Mouse (Mus musculus) frontal cortex, postnatal 25 days (tissue): ENCODE measurements around the gene Slc12a9.

Source experiments
- DNase-seq, 2 experiments: peaks; one replicate each; pipeline ENCODE4 v3.0.0; 2022; ENCODE audit warnings: low spot score in 2 of 2

Gene Slc12a9

DNA sequence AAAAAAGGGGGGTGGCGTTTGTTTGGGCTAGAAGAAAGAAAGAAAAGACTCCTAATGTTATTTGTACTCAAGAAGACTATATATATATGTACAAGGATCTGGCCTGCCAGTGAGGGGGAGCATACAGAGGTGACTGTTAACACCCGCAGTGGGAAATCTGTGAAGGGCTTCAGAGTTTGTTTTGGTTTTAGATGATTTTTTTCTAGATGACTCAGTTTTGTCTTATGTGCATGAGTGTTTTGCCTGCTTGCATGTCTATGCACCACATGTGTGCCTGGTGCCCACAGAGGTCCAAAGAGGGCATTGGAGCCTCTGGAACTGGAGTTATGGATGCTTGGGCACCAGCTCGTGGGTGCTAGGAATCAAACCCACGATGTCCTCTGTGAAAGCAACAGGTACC, 13.6 kb upstream of the Slc12a9 start:
- DNase-seq, result no peak

DNA sequence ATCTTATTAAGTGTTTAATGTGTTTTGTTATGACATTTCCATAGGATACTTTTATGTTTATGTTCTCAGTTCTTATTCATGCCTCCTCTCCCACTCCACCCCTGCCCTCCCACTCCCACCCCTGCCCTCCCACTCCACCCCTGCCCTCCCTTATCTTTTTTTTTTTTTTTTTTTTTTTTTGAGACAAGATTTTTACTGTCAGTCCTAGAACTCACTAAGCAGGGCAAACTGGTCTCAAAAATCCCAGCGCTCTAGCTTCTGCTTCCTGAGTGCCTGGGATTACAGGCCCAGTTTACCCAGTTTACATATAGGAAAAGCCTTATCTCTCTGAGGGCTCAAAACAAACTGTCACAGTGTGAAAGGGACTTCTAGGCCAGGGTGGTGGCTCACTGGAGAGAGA, 13.0 kb upstream of the Slc12a9 start:
- no peak for DNase-seq

DNA sequence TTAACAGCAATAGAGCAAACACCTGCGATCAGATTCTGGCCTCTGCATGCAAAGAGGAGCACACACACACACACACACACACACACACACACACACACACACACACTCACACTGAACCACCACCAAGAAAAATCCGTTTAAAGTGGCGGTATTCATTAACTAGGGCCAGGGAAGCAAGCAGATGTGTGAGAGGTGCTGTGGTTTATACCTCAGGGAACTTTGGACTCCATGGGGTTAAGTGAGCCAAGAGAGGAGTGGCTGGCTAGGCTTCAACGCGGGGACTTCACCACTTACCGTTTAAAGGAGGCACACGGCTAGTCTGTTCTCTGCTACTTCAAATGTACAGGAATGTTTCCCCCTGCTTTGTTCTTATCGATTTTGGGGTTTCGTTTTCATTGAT, 12.4 kb upstream of the Slc12a9 start:
- no peak for DNase-seq

DNA sequence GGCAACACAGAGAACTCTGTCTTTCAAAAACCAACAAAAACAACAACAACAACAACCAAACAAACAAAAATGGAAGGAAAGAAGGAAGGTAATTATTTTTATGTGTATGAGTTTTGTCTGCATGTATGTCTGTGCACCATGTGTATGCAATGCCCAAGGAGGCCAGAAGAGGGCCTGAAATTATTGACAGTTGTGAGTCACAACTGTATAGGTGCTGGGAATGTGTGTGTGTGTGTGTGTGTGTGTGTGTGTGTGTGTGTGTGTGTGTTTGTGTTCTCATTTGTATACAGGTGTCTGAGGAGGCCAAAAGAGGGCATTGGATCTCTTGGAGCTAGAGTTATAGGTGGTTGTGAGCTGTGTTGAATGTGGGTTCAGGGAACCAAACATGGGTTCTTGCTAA, 10.5 kb upstream of the Slc12a9 start:
- DNase-seq, result no peak

DNA sequence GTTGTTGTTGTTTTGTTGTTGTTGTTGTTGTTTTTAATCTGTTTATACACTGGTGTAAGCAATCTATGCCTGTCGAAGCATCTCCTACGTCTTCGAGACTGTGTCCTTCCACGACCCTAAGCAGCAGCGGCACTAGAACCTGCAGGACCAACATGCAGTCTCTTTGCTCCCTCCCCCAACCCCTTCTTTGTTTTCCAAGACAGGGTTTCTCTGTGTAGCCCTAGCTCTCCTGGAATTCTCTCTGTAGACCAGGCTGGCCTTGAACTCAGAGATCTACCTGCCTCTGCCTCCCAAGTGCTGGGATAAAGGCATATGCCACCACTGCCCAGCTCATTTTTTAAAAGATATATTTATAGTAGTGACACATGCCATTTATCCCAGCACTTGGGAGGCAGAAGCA, 10.0 kb upstream of the Slc12a9 start:
- no peak for DNase-seq

DNA sequence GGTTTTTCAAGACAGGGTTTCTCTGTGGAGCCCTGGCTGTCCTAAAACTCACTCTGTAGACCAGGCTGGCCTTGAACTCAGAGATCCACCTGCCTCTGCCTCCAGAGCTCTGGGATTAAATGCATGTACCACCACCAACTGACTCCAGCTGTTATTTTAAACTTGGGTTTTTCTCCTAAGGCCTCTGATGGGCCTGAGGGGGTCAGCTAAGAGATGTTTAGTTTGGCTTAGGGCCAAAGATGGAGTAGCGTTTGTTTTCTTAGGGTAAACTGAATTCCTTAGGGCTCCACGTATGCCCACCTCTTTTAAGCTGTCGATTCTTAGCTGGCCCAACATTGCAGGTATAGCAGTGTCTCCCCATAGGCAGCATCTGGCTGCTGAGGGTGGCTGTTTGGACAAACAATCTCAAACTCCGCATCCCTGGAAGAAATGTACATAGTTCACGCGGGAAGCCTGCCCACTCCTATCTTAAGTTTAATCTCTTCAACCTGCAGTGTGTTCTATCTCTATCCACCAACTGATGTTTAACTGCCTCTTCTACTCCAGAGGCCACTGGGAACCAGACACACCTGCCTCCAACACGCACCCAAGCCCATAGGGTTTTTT, 9.1 kb upstream of the Slc12a9 start:
- DNase-seq, result no peak

DNA sequence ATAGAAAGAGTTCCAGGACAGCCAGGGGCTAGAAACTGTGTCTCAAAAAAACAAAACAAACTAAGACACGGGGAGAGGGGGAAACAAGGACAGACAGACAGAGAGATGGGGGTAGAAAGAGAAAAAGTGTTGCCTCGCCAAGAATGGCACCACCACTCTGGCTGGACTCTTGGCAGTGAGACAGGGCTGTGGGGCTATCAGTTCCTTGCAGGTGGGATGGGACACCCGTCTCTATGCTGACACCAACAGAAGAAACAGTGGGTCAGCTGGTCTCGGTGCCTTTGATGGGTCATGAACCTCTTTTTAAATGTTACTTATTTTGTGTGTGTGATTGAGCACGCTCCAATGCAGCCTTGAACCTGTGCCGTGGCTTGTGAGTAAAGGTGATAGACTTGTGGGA, 6.8 kb upstream of the Slc12a9 start:
- DNase-seq, result no peak

DNA sequence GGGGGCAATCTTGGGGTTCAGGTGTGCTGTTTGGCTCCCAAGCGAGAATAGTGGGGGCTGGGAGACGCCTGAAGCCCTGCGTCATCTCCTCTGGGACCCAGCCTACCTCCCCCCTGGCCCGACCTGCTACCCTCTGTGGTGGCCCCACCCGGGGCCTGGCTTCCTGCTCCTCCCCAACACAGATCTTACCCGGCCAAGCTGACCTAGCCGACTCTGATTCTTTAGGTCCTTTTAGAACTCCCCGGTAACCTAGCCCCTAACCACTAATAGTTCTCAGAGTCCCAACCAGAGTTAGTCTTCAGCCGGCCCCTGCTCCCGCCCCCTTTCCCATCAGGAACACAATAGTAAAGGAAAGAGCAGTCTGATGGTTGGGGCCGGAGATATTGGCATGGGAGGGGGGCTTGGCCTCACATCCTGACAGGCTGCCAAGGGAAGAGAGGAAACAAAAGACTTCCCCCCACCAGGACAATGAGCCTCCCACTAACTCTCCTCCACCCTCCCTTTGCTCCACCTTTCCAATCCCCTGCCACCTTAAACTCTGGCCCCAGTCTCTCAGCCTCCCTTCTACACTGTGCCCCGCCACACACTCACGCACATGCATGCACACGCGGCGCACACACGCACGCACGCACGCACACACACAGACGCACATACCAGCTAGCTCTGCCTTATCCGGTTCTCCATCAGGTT, 6.0 kb upstream of the Slc12a9 start:
- no peak for DNase-seq

DNA sequence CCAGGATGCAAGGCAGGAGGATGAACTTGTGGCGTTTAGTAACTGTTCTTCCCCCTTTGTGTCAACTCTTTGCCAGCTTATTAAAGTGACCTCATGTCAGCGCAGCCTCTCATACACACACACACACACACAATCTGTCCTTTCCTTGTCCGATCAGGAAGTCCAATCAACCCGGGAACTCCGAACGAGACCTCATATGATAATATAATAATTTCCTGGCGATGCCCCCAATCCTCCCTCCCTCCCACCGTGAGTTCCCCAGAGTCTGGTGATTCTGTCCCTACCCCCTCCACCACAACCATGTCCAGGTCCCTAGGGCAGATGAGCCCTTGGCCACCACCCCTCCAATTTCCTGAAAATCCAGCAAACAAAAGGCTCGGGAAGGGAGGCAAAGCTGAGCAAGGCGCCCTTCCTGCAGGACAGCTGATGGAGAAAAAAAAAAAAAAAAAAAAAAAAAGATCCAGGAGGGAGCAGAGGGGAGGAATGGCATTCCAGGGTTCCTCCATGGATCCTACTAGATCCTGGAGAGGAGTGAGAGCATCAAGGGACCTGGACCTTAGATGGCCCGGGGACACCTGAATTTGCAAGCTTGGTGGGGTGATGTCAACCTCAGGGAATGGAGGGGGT, 5.4 kb upstream of the Slc12a9 start:
- DNase-seq, result no peak

DNA sequence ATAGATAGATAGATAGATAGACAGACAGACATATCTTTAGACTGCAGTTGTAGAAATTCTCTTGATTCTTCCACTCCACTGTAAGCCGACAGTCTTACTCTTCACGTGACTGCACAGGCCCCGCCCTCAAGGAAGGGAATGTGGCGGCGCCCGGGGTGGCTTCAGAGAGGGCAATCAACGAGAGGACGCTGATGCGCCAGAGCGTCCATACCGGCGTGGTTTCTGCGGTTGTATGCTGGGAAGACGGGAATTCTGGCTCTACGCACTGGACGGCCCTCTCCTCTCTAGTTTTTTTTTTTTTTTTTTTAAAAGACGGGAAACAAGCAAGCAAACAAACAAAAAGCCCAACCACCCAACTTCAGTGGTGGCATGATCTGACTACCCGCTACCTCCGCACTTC, 4.9 kb upstream of the Slc12a9 start:
- DNase-seq, result peak; percentile 69 to 80

DNA sequence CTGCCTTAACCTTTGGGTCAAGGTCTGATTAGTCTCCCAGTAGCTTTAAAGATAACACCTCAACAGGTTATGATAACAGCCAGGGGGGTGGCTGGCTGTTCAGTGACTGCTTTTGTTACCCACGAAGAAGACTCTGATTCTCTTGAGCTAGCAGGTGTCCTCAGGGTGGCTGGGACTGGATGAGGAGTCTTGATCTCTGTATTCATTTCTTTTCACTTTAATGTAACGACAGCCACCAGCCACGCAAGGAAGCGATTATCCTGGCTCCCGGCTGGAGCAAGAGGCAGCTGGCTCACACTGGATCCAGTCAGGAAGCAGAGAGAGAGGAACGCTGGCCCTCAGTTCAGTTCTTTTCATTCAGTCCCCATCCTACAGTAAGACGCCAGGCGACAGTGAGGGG, 3.8 kb upstream of the Slc12a9 start:
- DNase-seq, result no peak

DNA sequence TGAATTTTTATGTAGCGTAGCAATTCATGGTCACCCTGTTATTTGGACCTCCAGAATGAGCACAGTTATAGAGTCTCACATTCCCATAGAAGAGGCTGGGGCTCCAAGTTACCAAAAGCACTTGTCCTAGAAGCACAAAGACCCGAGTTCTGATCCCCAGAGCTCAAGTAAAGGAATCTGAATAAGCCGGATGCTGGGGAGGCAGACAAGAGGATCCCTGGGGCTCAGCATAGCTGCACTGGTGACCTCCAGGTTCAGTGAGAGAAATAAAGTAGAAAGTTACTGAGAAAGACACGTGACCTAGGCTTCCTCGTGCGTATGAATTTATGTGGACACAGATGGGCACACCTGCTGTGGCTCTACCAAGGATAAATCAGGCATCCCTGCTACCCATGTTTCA, 1.7 kb upstream of the Slc12a9 start:
- DNase-seq, result no peak

DNA sequence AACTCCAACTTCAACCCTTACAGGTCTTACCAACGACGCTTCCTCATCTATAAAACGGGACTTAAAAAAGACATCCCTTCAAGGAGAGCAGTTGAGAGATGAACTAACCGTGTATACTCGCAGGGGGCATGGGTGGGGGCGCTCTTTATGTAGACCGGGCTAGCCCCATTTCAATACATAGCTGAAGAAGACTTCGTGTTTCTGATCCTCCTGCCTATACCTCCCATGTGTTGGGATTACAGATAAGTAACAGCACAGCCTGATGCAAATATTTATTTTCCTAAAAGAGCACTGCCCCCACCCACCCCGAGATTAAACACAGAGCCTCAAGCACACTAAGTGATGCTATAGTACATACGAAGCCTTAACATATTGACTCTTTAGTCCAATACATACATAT, 920 bp upstream of the Slc12a9 start:
- DNase-seq, result no peak

DNA sequence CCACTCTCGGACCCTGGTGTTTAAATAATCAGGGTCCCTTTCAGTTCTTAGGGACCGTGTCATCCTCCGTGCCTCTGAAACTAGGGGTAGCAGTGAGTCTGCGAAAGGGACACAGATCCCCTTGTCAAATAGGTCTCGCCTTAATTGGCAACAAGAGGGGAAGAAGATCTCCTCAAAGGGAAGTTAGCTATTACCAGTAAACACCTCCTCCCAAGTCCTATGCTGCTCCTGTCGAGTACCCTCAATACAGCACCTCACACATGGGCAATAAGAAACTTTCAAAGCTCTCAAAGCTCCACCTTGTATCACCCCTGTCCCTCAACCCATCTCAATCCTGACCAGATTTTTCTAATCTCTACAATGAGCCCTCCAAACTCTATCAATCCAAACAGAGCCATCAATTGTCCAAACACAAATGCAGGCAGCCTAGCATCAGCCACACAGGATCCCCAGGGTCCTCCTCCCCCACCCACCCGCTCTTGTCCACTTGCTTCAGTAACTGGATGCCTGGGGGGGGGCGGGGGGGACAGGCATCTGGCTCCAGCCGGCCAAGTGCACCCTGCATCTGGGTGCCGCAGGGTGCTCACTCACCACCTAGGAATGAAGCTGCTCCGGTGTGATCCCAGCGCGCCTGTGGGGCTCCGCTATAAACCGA, 413 bp downstream of the Slc12a9 start:
- DNase-seq, result no peak

DNA sequence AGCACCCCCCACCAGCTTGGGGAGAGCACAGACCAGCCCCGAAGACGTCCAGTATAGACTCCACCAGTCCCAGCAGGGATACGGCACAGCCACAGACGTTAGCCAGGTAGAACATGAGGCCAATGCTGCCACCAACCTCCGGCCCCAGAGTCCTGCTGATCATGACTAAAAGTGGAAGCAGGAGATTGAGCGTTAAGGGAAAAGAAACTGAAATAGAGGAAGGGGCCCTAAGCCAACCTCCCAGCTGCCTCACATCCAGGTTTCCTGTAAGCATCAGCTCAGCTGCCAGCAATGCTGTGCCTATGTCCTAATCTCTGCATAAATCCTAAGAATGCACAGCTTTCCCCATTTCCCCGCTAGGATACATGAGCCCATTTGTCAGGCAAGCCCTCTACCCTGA, 2.5 kb downstream of the Slc12a9 start:
- DNase-seq, result no peak

DNA sequence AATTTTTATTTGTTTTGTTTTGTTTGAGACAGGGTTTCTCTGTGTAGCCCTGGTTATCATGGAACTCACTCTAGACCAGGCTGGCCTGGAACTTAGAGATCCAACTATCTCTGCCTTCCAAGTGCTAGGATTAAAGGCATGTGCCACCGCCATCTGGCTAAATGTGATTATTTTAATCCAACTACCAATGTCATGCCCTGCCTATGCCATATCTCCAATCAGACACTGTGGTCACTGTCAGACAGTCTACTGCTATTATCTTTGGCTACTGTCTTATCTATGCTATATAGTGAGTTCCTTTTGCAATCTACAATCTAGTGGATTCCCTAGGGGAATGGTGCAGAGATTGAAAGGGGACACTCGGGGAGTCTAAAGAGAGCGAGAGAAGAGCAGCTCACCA, 12.4 kb downstream of the Slc12a9 start:
- no peak for DNase-seq

DNA sequence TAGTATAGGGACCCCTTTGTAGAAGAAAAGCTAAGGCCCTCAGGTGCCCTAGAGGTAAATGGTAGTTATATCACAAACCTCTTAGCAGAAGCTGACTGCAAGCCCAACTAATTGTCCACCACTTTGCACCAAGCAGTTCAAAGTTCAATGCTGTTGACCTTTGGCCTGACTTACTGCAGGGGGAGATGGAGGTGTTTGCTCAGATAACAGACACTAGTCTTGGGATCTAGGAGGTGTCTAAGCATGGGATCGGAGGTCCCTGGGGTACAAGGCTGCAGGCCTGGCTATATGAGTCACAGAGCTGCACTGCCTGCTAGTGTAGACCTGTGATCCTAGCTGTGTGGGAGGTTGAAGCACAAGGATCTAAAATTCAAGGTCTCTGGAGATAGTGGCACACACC, 14.8 kb downstream of the Slc12a9 start:
- no peak for DNase-seq

DNA sequence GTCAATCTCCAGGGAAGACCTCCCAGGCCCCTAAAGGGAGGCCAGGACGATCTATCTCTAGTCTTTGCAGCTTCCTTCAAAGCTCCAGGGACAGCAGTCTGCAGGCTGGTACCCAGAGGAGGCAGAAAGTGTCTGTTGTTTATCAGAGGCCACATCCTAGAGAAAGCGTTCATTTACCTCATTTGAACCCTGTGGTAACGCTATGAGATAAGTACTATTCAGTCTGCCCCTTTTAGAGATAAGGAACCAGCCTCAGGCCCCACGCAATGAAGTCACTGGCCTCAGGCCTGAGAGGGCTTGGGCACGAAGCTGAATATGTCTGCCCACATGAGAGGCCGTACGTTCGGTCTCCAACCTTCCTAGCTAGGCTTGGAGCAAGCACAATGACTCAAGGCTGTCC, 16.0 kb downstream of the Slc12a9 start:
- DNase-seq, result no peak

DNA sequence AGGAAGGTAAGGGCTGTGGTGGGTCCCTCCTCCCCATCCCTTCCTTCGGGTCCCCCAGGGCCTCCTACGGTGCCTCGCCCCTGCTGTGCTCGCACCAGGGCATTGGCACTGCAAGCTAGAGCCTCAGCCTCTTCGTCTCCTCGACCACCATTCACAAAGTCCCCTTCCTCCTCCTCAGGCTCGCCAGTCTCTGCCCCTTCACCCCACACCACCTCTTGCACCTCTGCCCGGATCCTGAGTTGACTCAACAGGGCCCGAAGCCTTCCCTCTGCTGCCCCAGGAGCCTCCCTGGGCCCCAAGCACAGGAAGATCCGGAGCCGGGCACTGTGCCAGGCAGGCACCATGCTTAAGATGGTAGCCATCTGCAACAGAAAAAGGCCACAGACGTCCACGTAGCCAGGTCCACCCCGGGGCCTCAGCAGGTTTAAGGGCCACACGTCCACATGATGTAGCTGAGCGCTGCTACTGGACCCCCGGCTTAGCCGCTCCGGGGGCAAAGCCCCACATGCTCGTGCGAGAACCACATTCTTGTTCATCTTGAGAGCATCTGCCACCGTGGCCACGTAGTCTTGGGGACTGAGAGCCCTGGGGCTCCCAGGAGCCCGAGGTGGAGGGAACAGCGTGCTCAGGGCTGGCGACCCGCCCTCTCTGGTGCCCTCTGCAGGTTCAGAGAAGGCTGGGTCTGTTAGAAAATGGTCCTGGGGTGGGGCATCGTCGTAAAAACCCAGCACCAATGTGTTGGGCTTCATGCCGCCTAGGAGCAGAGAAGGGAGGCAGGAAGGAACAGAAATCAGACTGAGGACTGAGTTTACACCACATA, 18.1 kb downstream of the Slc12a9 start:
- DNase-seq, result no peak

DNA sequence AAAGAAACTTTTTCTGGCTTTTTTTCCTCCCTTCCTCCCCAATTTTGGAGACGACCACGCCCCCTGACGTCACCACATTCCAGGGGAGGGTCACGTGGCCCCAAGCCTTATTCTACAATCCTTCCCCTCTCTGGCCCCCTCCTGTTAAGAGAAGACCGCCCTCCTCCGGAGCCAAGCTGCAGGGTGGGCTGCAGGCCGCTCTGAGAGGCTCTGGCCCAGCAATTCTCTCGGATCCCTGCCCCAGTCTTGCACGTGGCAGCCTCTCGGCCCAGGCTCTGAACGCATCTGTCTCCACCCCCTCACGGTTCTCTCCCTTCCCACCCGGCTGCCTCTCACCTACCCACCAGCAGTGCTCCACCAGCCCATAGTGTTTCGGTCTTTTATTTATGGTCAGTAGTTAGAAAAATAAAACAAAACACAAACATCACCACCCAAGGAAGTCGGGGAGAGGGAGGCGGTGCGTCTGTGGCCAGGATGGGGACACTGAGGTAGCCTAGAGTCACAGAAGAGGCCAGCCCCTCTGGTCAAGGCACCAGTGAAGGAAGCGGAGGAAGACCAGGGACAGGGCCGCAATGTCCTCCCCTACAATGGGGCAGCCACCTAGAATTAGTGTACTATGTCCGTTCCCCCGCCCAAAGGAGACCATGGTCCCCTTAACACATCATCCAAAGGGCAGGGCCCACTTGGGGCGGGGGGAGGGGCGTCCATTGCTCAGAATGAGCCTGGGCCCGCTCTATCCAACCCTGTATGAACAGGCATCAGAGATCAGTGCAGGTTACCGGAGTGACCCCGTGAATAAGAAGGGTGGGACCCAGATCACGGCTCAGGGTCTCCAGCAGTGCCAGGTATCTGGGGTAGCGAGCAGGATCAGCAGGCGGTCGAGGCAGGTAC, 19.0 kb downstream of the Slc12a9 start, which contains the start of gene Trip6:
Gene Trip6 (minus strand): TSS at position 212 of the 891 bp plus-strand sequence.
- no peak for DNase-seq
